11 mouse cellular contexts compared by ENCODE assay signal in genomic region chr2:166034967-166035490, GRCm38 (mm10). TPM values are rescaled to one million over a fixed set of nuclear protein-coding genes. Genes with fewer than 3 reads are reported as not detected.
A peak's percentile ranks its signal among the peaks of the same experiment; 100 is the strongest.
DNase-seq lines count a peak whose midpoint lies in the region; ATAC-seq and TF ChIP-seq lines count a peak whose summit lies in the region.
"Had no signal": no experiment of that assay in that cellular context is flagged by ENCODE, and none has a peak within 500 bp of the region (broad histone marks: within the 10 kb centered on the region; RNA-seq: fewer than 3 reads in every experiment).

No protein-coding gene starts in this region.

- WGBS in heart, embryonic 15.5 days: 44% methylated on average over 3 of the region's 3 CpGs
- WGBS in spleen, adult 2 months: 58% methylated on average over 3 of the region's 3 CpGs
- WGBS in kidney, embryonic 15.5 days: 48% methylated on average over 3 of the region's 3 CpGs
- 48% methylated on average over 3 of the region's 3 CpGs for WGBS in stomach, postnatal 0 days

- peak overlapping the region; percentile 44 for H3K27ac ChIP-seq in heart, embryonic 15.5 days
- H3K27ac ChIP-seq in spleen, adult 2 months (ENCODE audit: insufficient read depth, low read length): peak overlapping the region; percentile 16
- H3K27ac ChIP-seq in kidney, embryonic 15.5 days: peak overlapping the region; percentile 66
- H3K27ac ChIP-seq in stomach, postnatal 0 days (replicated peaks): peak overlapping the region; percentile 58
- H3K27ac ChIP-seq: embryonic facial prominence, embryonic 13.5 days; hindbrain, embryonic 15.5 days had no signal

- no peaks in the 10 kb centered on the region for H3K9me3 ChIP-seq in heart, embryonic 15.5 days (replicated peaks)
- H3K9me3 ChIP-seq in kidney, embryonic 15.5 days (replicated peaks): no peaks in the 10 kb centered on the region
- H3K9me3 ChIP-seq in stomach, postnatal 0 days (ENCODE audit: control insufficient read depth, low read length): no peaks in the 10 kb centered on the region
- H3K9me3 ChIP-seq: embryonic facial prominence, embryonic 13.5 days; G1E; hindbrain, embryonic 15.5 days had no signal

- no peak for TF ChIP-seq POLR2A in spleen, adult 2 months (IDR thresholded peaks at IDR 0.05; ENCODE audit: low read depth, low read length)

- DNase-seq in heart, adult 18-20 months: no peak
- no peak for DNase-seq in spleen, adult 2 months (ENCODE audit: low read depth in 1 of 2, low spot score in 2 of 2)
- DNase-seq in spleen, postnatal 36 days (ENCODE audit: low spot score in 2 of 2): no peak
- DNase-seq in stomach, postnatal 0 days (ENCODE audit: low spot score): no peak
- no peak for DNase-seq in right cerebral cortex, postnatal 10 days (ENCODE audit: low spot score in 2 of 2)
- DNase-seq in layer of hippocampus, adult 9-10 months (ENCODE audit: low spot score): no peak

- H3K4me1 ChIP-seq in heart, embryonic 15.5 days (replicated peaks): peaks cover 34% of the 10 kb centered on the region
- peaks cover 17% of the 10 kb centered on the region for H3K4me1 ChIP-seq in spleen, adult 2 months (ENCODE audit: control insufficient read depth, insufficient read depth, insufficient read length)
- H3K4me1 ChIP-seq in kidney, embryonic 15.5 days: peaks cover 48% of the 10 kb centered on the region
- H3K4me1 ChIP-seq in stomach, postnatal 0 days (replicated peaks; ENCODE audit: control insufficient read depth, insufficient read depth): peaks cover 5% of the 10 kb centered on the region; the same call in 1 of the 2 replicates

- H3K4me2 ChIP-seq in heart, embryonic 15.5 days: 0 out of 2 replicates have a peak overlapping the region, but pooled peaks have one; percentile 1
- H3K4me2 ChIP-seq in kidney, embryonic 15.5 days: no peak overlapping the region
- no peak overlapping the region for H3K4me2 ChIP-seq in stomach, postnatal 0 days (replicated peaks; ENCODE audit: low read depth)
- H3K4me2 ChIP-seq: embryonic facial prominence, embryonic 13.5 days; hindbrain, embryonic 15.5 days had no signal

- H3K4me3 ChIP-seq in heart, embryonic 15.5 days: no peak overlapping the region
- H3K4me3 ChIP-seq in spleen, adult 2 months (ENCODE audit: extremely low read depth, insufficient read depth, insufficient read length): no peak overlapping the region
- H3K4me3 ChIP-seq in kidney, embryonic 15.5 days (replicated peaks): no peak overlapping the region
- no peak overlapping the region for H3K4me3 ChIP-seq in stomach, postnatal 0 days (ENCODE audit: low read depth, low read length)
- H3K4me3 ChIP-seq: embryonic facial prominence, embryonic 13.5 days; hindbrain, embryonic 15.5 days had no signal

- TF ChIP-seq EP300 in stomach, postnatal 0 days (optimal IDR thresholded peaks at IDR 0.05): no peak

- TF ChIP-seq CTCF in spleen, adult 2 months (IDR thresholded peaks at IDR 0.05; ENCODE audit: extremely low read depth, insufficient read depth, insufficient read length, insufficient replicate concordance): no peak
- TF ChIP-seq CTCF in stomach, postnatal 0 days (IDR thresholded peaks at IDR 0.05; ENCODE audit: low read depth): no peak

- no peak overlapping the region for H3K9ac ChIP-seq in heart, embryonic 15.5 days
- 0 out of 2 replicates have a peak overlapping the region, but pooled peaks have one; percentile 10 for H3K9ac ChIP-seq in kidney, embryonic 15.5 days
- H3K9ac ChIP-seq in stomach, postnatal 0 days (ENCODE audit: low read length): no peak overlapping the region
- H3K9ac ChIP-seq: embryonic facial prominence, embryonic 13.5 days; hindbrain, embryonic 15.5 days had no signal

- no peak for ATAC-seq in heart, embryonic 15.5 days (replicated peaks; ENCODE audit: insufficient number of reproducible peaks, insufficient read depth, low FRiP score, low read depth)
- no peak for ATAC-seq in kidney, embryonic 15.5 days (replicated peaks; ENCODE audit: low FRiP score)
- ATAC-seq in stomach, postnatal 0 days (ENCODE audit: low FRiP score, low TSS enrichment): no peak

- no peaks in the 10 kb centered on the region for H3K27me3 ChIP-seq in heart, embryonic 15.5 days
- H3K27me3 ChIP-seq in spleen, adult 2 months (ENCODE audit: control insufficient read depth, insufficient read depth, low read length): no peaks in the 10 kb centered on the region
- H3K27me3 ChIP-seq in kidney, embryonic 15.5 days: no peaks in the 10 kb centered on the region
- no peaks in the 10 kb centered on the region for H3K27me3 ChIP-seq in stomach, postnatal 0 days (ENCODE audit: control insufficient read depth, insufficient read depth, low read length)
- H3K27me3 ChIP-seq: embryonic facial prominence, embryonic 13.5 days; hindbrain, embryonic 15.5 days had no signal

- no peaks in the 10 kb centered on the region for H3K36me3 ChIP-seq in heart, embryonic 15.5 days
- H3K36me3 ChIP-seq in spleen, adult 2 months (ENCODE audit: control insufficient read depth, insufficient read depth, low read length): peaks cover 7% of the 10 kb centered on the region; the same call in 1 of the 2 replicates
- H3K36me3 ChIP-seq in kidney, embryonic 15.5 days: peaks cover 18% of the 10 kb centered on the region; the same call in 1 of the 2 replicates
- H3K36me3 ChIP-seq in stomach, postnatal 0 days (ENCODE audit: control insufficient read depth, insufficient read depth, low read length): 0 out of 2 replicates have a peak, but pooled peaks cover 2% of the 10 kb centered on the region
- H3K36me3 ChIP-seq: embryonic facial prominence, embryonic 13.5 days; G1E had no signal

RNA-seq across cellular contexts. Expression of gene Ncoa3, which starts 42.6 kb away (rescaled TPM):
- polyA plus RNA-seq in heart, embryonic 15.5 days (2015; fragmentation: Nextera tagmentation; extraction: Ambion mirVana): 8.7 and 11.0 TPM in 2 replicates
- 10 to 100 TPM; 29.2 to 30.2 TPM for total RNA-seq in heart, adult 18-20 months (2021)
- polyA plus RNA-seq in spleen, adult 2 months (2012; rRNA removed): 48.4 and 67.9 TPM in 2 replicates
- polyA plus RNA-seq in kidney, embryonic 15.5 days (2015; fragmentation: Nextera tagmentation; extraction: Ambion mirVana): 17.4 and 19.2 TPM in 2 replicates
- 7.5 and 8.3 TPM in 2 replicates for polyA plus RNA-seq in stomach, postnatal 0 days (2015; fragmentation: Nextera tagmentation; extraction: Ambion mirVana)

Comparison
In these comparisons a context has a peak if more than half of its experiments do, and no peak if none do; other contexts are left out.
1. H3K27ac ChIP-seq: peak in every context shown above with its lines; median percentile 66 in kidney, embryonic 15.5 days; 58 in stomach, postnatal 0 days; 44 in heart, embryonic 15.5 days; 16 in spleen, adult 2 months.